Mouse (Mus musculus) erythroid progenitor cell, adult 5-6 weeks (primary cell): ENCODE measurements around the gene Syngr2. TPM values are rescaled to one million over a fixed set of nuclear protein-coding genes. Genes with fewer than 3 reads are reported as not detected.
"Not testable (repeated sequence)": the region's sequence is repeated elsewhere in the genome, so short reads cannot be mapped to it uniquely, and the experiment has no call there.

Source experiments
- ATAC-seq: replicated peaks from 2 replicates; pipeline ENCODE4 v1.8.0; 2016; ENCODE audit warnings: moderate number of reproducible peaks, mild to moderate bottlenecking, moderate TSS enrichment, inconsistent platforms; ENCODE audit not compliant: poor library complexity, low FRiP score, severe bottlenecking
- total RNA-seq, 2 experiments: library from RNA; stranded (forward) in 1 of 2; stranded (reverse) in 1 of 2; fragments of 150-400 nt in 1 of 2; fragments of 186-747, 209-891 nt in 1 of 2; gene quantifications; 2 replicates each; pipeline versions ENCODE4 v1.2.3 to v1.2.4; 2015 to 2017; ENCODE audit warnings: low replicate concordance in 2 of 2

Gene Syngr2
- total RNA-seq, 2 experiments from 2014 or later: 35.0 to 65.4 TPM

GRCm38 (mm10) chr11:117828149-117828887 lies 18.9 kb downstream of the Syngr2 start:
- ATAC-seq: 0 out of 2 replicates have a peak, but pooled peaks have one; percentile 17

DNA sequence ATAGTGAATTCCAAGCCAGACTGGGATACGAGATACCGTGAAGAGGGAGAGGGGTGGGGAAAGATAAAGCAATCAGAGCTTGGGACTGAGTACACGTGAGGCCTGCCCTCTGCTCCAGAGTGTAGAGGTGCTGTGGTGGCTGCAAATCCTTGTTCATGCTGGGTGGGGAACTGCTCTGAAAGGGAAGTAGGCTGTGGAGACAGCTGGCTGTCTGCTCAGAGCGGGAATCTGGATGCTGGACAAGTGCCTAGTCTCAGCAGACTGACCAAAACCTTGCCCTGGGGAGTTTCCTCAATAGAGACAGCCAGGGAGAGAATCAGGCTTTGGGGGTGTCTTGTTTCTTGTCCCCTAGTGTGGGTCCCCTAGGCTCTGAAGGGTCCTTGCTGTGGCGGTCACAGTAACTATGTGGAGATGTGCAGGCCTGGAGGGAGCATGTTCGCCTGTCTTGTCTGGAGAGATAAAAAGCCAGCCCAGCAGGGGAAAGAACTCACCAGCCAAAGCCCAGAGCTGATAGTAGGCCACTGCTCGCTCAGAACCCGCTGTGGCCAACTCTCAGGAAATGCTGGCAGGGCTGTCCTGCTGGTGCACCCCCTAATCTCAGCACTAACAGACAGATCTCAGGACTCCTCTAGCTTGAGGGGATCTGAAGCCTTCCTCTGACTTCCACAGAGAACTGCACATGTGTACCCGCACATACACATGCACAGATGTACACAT lies 19.6 kb downstream of the Syngr2 start:
- peak; percentile 21 for ATAC-seq

- ATAC-seq: no peak
Measured at GRCm38 (mm10) chr11:117829671-117830215, 20.3 kb downstream of the Syngr2 start.

- ATAC-seq: peak; percentile 41
Measured at GRCm38 (mm10) chr11:117830401-117830800, 20.9 kb downstream of the Syngr2 start.

DNA sequence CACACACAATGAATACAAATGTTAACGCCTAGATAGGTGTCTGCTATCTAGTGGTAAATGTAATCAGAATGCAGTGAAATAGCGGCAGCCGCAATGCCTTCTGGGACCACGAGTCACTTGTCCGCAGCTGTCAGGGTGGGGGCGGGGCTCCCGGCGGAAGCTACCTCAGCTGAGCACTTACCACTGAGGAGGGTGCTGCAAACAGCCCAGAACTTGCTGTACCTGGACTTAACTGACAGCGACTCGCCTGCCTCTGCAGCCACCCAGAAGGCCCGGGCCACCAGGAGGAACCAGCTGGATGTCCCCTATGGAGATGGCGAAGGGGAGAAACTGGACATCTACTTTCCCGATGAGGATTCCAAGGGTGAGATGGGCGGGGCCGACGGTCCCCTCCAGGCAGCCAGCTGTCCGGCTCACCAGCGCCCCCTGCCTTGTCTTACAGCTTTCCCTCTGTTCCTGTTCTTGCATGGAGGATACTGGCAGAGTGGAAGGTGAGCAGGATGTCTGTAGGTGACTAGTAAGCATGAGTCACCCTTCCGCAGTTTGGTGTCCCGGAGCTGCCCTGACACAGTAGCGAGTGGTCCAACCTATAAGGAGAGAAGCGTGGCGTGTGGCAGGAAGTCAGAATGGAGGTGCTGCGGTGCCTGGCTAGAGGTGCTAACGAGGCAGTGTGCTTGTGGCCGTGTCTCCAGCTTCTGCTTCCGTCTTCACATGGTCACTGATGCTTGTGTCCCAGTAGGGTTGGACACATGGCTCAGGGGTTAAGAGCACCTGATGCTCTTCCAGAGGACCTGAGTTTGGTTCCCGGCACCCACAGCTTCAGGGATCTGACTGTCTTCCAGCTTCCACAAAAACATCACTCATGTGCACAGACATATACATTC lies 22.9 kb downstream of the Syngr2 start:
- peak; percentile 61 for ATAC-seq

DNA sequence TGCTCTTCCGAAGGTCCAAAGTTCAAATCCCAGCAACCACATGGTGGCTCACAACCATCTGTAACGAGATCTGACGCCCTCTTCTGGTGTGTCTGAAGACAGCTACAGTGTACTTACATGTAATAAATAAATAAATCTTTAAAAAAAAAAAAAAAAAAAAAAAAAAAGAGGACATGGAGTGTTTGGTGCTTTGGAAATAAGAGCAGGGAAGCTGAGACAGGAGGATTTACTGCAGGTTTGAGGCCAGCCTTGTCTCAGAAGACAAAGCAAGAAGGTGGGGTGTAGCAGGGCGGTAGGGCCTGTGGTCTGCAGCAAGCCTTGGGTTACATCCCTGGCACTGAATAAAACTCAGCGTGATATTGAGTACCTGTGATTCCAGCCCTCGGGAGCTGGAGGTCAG lies 24.0 kb downstream of the Syngr2 start:
- not testable (repeated sequence) for ATAC-seq

DNA sequence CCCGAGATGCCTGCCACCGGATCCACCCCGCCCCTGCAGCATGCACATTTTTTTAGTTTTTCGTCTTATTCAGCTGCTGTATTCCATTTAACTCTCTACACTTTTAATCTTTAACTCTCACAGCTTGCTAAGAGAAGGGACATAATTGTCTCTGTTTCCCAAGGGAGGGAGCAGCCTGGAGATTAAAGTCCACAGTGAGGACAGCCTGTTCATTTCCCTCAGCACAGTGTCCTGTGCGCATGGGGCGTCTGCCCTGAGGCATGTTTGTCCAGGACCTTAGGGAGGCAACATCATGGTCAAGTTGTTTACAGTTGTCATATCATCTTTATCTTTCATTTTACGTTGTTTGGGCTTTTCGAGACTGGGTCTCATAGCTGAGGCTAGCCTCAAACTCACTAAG lies 24.6 kb downstream of the Syngr2 start:
- ATAC-seq: no peak

DNA sequence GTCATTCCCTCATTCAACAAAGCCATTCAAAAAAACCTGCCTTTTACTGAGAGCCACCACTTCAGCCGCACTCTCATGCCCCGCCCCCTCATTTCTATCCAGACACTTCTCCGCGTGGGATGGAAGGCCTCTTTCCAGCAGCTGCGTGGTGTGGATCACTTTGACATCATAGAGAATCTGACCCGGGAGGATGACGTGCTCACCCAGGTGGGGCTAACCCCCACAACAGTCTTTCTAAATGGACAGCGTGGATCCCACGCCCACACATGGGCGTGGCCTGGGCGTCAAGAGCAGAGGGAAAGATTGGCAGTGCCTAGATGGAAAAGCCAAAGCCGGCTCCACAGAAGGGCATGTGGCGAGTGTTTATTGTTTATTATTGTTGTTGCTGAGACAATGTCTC lies 26.8 kb downstream of the Syngr2 start:
- peak; percentile 39 for ATAC-seq

DNA sequence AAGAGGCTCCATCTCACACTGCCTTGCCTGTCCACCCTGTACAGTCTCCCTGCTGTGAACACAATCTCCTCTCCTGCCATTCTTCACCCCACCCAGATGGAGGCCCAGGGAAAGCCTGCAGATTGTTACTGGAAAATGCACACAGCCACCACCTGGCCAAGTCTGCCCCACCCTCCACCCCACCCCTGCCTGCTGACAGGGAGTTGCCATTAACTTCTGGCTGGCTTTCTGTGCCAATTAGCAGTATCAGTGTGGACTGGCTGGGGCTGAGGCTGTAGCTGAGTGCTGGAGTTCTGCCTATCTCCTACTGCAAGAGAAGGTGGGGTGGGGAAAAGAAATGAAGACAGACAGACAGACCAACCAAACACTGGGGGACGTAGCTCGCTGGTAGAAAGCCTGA lies 29.1 kb downstream of the Syngr2 start:
- ATAC-seq: peak; percentile 88

DNA sequence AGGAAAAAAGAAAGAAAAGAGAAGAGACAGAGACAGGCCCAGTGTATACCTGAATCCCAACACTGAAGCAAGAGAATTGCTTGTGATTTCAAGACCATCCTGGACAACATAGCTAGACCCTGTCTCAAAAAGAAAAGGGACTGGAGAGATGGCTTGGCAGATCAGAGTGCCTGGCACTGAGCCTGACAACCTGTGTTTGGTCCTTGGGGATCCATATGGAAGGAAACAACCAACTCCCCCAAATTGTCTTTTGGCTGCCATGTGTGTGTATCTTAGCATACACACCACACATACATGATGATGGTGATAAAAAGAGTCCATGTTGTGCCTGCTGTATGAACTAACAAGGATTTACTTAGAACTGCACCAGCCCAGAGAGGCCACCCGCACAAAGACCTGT lies 29.6 kb downstream of the Syngr2 start:
- ATAC-seq: no peak; the same call in 1 of the 2 replicates

DNA sequence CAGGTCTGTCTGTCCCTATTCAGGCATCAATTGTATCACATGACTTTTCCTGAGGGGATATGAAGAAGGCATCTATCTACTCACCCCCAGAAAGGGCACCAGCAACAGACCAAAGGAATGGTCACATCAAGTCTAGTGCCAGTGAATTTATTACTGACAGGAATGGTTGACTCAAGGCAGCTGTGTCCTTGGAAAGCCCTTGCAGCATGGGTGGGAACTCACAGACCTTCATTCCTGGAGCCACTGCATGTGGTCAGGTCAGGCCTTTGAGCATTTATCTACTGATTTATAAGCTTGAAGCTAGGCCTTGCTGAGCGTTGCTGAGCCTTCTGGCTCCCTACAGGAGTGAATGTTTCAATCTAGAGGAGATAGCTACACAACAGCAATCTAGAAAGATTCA lies 31.4 kb downstream of the Syngr2 start:
- ATAC-seq: no peak

GRCm38 (mm10) chr11:117843434-117843833 lies 34.0 kb downstream of the Syngr2 start:
- ATAC-seq: no peak

- no peak for ATAC-seq
Measured at GRCm38 (mm10) chr11:117844997-117845396, 35.5 kb downstream of the Syngr2 start.

GRCm38 (mm10) chr11:117845651-117846050 lies 36.2 kb downstream of the Syngr2 start:
- ATAC-seq: no peak

DNA sequence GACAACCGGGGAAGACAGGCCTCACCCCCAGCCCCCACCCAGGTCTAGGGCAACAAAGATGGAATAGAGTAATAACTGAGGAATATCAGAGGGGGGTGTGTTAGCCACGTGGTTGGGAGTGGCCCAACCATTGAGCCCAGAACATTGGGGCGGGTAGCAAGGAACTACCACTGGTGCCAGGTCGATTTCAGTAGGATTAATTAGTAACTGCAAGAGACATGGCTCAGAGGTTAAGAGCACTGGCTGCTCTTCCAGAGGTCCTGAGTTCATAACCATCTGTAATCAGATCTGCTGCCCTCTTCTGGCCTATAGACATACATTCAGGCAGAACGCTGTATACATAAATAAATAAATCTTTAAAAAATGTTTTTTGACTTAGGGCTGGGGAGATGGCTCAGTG lies 37.2 kb downstream of the Syngr2 start:
- ATAC-seq: peak; percentile 16; the same call in 1 of the 2 replicates

DNA sequence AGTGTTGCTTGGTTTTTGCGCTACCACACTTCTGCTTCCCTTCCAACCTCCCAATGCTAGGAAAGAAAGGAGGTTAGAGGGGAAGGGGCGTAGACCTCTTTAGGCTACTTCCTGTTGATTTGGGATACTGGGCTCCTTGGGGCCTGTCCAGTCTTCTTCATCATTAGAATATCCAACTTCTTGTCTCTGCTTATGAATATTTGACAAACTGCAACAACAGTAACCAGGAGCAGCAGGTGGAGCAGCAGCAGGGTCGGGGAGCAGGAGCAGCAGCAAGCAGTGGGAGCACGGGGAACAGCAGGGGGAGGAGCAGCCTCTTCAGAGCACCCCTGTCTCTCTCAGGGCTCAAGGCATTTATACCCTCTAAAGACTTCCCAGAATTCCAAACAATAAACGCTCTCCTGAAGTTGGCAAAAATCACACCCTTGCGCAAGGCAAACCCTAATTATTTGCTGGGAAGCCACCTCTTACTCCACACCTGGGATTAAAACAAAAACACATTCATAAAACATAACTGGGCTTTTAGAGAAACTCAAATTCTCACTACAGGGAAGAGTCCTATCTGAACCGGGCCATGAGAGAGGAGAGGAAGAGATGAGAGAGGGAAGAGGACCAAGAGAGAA lies 38.2 kb downstream of the Syngr2 start:
- no peak for ATAC-seq

- ATAC-seq: peak; percentile 52
Measured at GRCm38 (mm10) chr11:117848271-117848984, 39.0 kb downstream of the Syngr2 start.

DNA sequence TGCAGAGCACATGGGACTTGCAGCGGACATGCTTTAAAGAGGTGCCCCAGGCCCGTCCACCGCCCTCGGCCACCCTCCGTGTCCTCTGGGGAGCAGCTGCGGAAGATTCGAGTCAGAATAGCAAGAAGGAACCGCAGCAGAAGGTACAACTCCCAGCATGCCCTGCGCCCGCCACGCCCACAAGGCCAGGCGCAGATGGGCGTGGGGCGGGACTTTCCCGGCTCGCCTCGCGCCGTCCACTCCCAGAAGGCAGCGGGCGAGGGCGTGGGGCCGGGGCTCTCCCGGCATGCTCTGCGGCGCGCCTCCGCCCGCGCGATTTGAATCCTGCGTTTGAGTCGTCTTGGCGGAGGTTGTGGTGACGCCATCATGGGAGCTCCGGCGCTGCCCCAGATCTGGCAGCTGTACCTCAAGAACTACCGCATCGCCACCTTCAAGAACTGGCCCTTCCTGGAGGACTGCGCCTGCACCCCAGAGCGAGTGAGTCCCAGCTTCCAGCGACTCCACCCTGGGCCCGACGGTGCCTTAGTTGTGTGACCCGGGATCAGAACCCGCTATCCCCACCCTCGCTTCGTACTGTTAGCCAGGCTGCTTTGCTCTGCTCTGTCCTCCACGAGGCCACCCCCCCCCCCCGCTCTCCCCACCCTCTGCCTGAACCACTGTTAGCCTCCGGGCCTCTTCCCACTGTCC lies 39.7 kb downstream of the Syngr2 start, which contains the start of gene Birc5:
Gene Birc5 (plus strand): TSS at position 267 of the 687 bp plus-strand sequence.
- peak; percentile 87 for ATAC-seq
